Mouse (Mus musculus): Measurements from ENCODE around the gene Il11ra1.

GRCm38 (mm10) chr4:41712421-41713196, 12.8 kb downstream of the Il11ra1 start:
- no peak for TF ChIP-seq CTCF (IDR thresholded peaks at IDR 0.05)
- no peak for TF ChIP-seq EP300 (IDR thresholded peaks at IDR 0.05; ENCODE audit: insufficient read depth, low read depth, low read length)

Data from heart, adult 2 months (tissue).